Mouse (Mus musculus) thymus, postnatal 4 days (tissue): ENCODE data around the gene Hyal5.

Source experiments
- DNase-seq: peaks from one replicate; pipeline ENCODE4 v3.0.0; 2021

Hyal5 gene

DNA sequence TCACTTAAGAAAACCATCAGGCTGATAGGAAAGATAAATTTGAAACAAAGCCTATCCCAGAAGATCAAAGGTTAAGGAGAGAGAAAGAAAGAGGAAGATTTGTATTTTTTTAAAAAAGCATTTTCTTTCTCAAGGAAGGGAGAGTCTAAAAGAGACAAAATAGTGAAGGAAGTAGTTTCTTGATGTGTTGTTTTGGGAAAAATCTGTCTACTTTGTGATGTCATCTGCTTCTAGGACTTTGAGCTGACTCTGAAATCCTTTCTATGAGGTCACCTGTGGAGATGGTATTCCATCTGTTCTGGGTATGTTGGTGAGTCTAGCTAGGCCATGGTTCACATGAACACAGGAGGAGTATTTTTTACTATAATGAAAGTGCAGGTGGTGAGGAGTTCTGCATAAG, at the start of gene Hyal5:
Gene Hyal5 (plus strand): TSS at position 301 of the 400 bp plus-strand sequence.
- DNase-seq = no peak

- DNase-seq = no peak
Measured at GRCm38 (mm10) chr6:24822070-24822469, 35.7 kb upstream of the Hyal5 start.

DNA sequence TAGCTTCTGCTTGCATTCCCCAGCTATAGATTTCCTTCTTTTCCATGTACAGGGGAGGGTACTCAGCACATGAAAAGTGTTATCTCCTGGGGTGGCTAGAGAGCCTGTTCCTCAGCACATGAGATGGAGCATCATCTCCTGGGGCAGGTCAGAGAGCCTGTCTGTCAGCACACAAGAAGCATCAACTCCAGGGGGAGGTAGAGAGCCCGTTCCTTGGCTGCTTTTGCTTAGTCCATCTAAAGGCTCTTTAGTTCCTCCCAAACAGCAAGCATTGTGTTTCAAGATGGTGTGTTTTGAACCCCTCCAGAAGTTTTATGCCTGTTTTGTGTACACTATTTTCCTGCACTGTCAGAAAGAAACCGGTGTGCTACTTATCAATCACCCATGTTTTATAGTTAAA, 2.5 kb downstream of the Hyal5 start:
- no peak for DNase-seq

GRCm38 (mm10) chr6:24863649-24864048, 5.9 kb downstream of the Hyal5 start:
- no peak for DNase-seq

DNA sequence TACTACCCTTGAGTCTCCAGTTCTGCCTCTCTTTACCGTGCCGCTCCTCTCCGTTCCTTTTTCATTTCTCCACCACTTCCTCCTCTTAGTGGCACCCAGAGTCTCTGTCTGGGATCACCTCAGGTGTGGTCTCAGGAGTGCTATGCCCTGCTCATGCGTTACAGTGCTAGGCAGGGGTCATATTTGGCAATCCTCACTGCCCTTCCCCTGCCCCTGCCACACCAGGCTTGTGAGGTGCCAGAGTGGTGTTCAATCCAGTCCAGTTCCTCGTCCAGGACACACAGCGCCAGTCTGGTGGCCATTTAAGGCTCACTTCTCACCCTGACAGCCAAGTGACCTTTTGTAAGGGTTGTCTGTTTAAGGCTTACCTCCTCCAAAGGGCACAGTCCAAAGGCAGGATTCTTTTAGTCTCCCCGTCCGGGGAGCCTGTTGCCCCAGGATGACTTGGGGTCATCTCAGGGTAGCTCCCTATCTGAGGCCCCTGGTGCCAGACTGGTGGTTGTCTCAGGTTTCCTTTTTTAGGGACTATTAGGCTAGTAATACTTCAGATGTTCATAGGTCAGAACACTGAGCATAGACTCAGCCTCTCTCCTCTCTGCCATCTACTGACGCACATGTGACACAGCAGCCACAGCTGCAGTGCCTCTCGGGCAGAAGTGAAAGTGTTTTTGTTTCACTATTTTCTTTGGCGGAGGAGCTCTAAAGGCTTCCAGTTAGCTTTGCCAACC, 36.5 kb downstream of the Hyal5 start:
- no peak for DNase-seq

DNA sequence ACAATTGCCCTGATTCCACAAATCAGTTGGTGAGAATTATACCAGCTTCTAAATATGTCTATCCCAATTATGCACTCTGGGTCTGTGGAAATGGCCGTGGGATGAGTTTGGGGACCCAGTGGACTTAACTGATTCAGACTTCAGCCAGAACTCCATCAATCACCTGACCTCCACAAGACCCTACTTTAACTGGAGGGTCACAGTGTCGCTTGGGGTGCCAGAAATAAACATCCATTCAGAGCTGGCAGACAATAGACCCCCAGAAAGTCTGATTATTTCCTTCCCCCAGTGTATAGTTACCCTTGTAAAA, 37.0 kb downstream of the Hyal5 start:
- DNase-seq = no peak

DNA sequence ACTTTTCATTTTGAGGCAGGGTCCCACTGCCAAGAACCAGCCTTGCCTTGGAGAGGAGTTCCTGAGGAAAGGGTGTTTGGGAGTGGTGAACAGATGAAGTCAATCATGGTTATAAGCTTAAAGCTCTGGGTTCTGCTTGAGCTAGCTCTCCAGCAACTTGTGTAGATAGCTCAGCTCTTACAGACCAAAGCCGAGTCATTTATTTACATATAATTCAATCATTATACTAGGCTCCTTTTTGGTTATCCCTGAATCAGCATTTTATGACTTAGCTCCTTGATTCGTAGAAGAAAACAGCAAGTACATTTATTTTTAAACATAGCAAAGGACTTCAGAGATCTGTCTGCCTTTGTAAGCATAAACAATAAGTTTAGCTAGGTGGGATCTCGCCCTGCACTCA, 47.3 kb downstream of the Hyal5 start:
- DNase-seq = no peak

- DNase-seq = no peak
Measured at GRCm38 (mm10) chr6:24907824-24908223, 50.0 kb downstream of the Hyal5 start.

DNA sequence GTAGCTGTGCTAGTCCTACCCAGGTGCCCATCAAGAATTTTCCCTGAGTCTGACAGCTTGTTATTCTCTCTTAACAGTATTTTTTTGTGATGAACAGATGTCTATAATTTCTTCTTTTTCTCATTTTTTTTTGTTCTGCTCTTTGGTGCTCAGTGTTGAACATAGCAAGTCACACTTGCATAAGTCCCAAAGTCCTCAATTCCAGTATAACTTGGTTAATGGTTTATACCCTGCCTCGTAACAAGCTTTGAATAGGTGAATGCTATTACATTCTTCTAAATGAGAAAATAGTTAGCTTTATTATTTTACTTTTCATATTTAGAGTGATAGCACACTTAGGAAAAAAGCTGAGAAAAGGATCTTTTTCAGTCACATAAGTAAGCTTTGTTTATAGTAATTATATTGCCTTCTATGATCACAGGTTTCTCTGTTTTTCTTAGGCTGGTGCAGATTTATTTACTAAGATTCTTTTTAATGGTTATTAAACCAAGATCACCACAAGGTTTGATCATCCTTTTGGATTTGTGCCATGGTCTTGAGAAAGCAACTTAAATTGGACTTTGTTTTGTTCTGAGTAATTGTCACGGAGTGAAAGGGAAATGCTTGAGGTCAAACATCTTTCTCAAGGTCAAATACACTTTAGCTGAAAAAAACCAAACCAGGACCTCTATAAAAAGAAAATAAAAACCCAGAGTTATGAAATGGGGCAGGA, 52.4 kb downstream of the Hyal5 start:
- DNase-seq = no peak

- DNase-seq = no peak
Measured at GRCm38 (mm10) chr6:24910728-24911105, 52.9 kb downstream of the Hyal5 start.

DNA sequence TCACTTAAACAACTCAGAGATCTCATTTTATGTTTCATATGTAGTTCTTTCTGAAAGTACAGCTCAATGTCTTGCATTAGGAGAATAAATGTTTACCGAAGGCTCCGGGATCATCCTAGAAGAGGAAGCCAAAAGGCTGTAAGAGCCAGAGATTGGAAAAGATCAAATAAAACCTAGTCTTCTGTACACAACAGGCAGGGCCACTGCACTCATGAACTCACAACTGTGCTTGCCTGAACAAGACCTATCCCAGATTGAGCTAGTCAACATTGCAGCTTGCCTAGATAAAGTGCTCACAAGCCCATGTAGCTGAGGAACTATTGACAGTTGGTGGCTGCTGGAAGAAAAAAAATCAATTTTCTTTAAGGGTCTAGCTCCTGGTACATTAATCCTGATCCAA, 55.8 kb downstream of the Hyal5 start:
- no peak for DNase-seq

DNA sequence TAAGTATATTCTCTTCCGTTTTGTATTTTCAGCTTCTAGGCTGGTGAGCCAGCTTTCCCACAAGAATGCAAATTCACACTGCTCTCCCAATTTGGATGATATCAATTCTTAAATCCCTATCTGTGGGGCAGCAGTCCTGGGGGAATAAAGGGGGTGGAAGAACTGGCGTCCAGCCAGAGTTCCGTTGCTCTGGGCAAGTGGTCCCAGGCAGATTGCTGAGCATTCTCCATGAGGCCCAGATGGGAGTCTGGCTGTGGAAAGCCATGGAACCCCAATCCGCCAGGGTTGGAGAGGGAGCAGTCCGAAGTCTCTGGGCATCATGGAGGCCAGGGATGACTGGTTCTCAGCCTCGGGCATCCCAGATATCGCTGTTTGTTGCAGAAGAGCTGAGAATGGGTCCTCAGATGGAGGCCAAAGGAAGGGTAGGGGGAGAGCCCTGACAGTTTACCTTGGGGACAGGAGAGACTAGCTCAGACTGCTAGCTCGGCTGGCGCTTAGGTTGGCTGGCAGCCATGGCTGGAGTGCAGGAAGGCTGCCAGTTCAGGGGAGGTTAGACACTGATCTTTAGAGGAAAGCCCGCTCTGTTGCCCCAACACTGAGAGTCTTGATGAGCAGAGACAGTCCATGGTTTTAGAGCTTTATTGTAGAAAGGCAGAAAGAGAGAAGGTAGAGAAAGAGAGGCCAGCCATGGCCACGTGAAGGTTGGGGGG, 67.4 kb downstream of the Hyal5 start:
- no peak for DNase-seq
